Mouse (Mus musculus): Measurements from ENCODE around the gene Ndufb2. TPM values are rescaled to one million over a fixed set of nuclear protein-coding genes. Genes with fewer than 3 reads are reported as not detected.

The Ndufb2 gene
- 518 and 575 TPM in 2 replicates for polyA plus RNA-seq (2015; fragmentation: Nextera tagmentation; extraction: Ambion mirVana)

GRCm38 (mm10) chr6:39592401-39593214 lies at the start of gene Ndufb2:
Ndufb2 (plus strand) TSS chr6:39592574.
- Histone ChIP-seq H3K36me3 (ENCODE audit: insufficient read depth, low read length) (peaks cover 15% of the 10 kb centered on the region), H3K9me3 (replicated peaks; ENCODE audit: low read length) (no peaks in the 10 kb centered on the region), H3K4me2 (ENCODE audit: low read length) (peak within 1 kb of the TSS; percentile 79), H3K27ac (peak within 1 kb of the TSS; percentile 93), H3K9ac (ENCODE audit: low read depth, low read length) (peak within 1 kb of the TSS; percentile 77), H3K27me3 (ENCODE audit: insufficient read depth, low read length) (no peaks in the 10 kb centered on the region), H3K4me3 (replicated peaks; ENCODE audit: low read depth, low read length) (peak within 1 kb of the TSS; percentile 83), H3K4me1 (replicated peaks; ENCODE audit: insufficient read depth, low read length) (peaks cover 6% of the 10 kb centered on the region; the same call in 1 of the 2 replicates)
- under 1% methylated on average over 56 of the region's 56 CpGs for WGBS
- ATAC-seq (replicated peaks; ENCODE audit: low FRiP score, low read depth) (peak; percentile 99), DNase-seq (ENCODE audit: low spot score) (peak; percentile 96)
- TF ChIP-seq CTCF (IDR thresholded peaks at IDR 0.05; ENCODE audit: low read depth) = no peak

- Histone ChIP-seq H3K27ac (peak overlapping the region; percentile 88), H3K4me2 (ENCODE audit: low read length) (peak overlapping the region; percentile 35), H3K4me1 (replicated peaks; ENCODE audit: insufficient read depth, low read length) (peaks cover 46% of the 10 kb centered on the region), H3K9ac (ENCODE audit: low read depth, low read length) (peak overlapping the region; percentile 24; the same call in 1 of the 2 replicates), H3K9me3 (replicated peaks; ENCODE audit: low read length) (no peaks in the 10 kb centered on the region), H3K27me3 (ENCODE audit: insufficient read depth, low read length) (no peaks in the 10 kb centered on the region), H3K36me3 (ENCODE audit: insufficient read depth, low read length) (no peaks in the 10 kb centered on the region), H3K4me3 (replicated peaks; ENCODE audit: low read depth, low read length) (no peak overlapping the region)
- no peak for TF ChIP-seq CTCF (IDR thresholded peaks at IDR 0.05; ENCODE audit: low read depth)
- WGBS = 9% methylated on average over 15 of the region's 15 CpGs
- DNase-seq (ENCODE audit: low spot score) (peak; percentile 94), ATAC-seq (replicated peaks; ENCODE audit: low FRiP score, low read depth) (peak; percentile 88)
These were observed 49.5 kb upstream of the Ndufb2 start for GRCm38 (mm10) chr6:39542631-39543597.

GRCm38 (mm10) chr6:39543769-39544420 lies 48.5 kb upstream of the Ndufb2 start:
- ATAC-seq (replicated peaks; ENCODE audit: low FRiP score, low read depth) (no peak), DNase-seq (ENCODE audit: low spot score) (no peak)
- no peaks in the 10 kb centered on the region for H3K27me3 ChIP-seq (ENCODE audit: insufficient read depth, low read length)
- H3K36me3 ChIP-seq (ENCODE audit: insufficient read depth, low read length) = 0 out of 2 replicates have a peak, but pooled peaks cover 1% of the 10 kb centered on the region
- no peak overlapping the region for H3K4me3 ChIP-seq (replicated peaks; ENCODE audit: low read depth, low read length)
- peak overlapping the region; percentile 88 for H3K27ac ChIP-seq
- peaks cover 46% of the 10 kb centered on the region for H3K4me1 ChIP-seq (replicated peaks; ENCODE audit: insufficient read depth, low read length)
- no peak overlapping the region for H3K4me2 ChIP-seq (ENCODE audit: low read length)
- no peaks in the 10 kb centered on the region for H3K9me3 ChIP-seq (replicated peaks; ENCODE audit: low read length)
- TF ChIP-seq CTCF (IDR thresholded peaks at IDR 0.05; ENCODE audit: low read depth) = no peak
- WGBS = 35% methylated on average over 15 of the region's 15 CpGs
- no peak overlapping the region for H3K9ac ChIP-seq (ENCODE audit: low read depth, low read length)

- H3K4me1 ChIP-seq (replicated peaks; ENCODE audit: insufficient read depth, low read length) = peaks cover 34% of the 10 kb centered on the region
- 81% methylated on average over 7 of the region's 7 CpGs for WGBS
- DNase-seq (ENCODE audit: low spot score) (no peak), ATAC-seq (replicated peaks; ENCODE audit: low FRiP score, low read depth) (no peak)
- no peak for TF ChIP-seq CTCF (IDR thresholded peaks at IDR 0.05; ENCODE audit: low read depth)
- no peak overlapping the region for H3K9ac ChIP-seq (ENCODE audit: low read depth, low read length)
- H3K36me3 ChIP-seq (ENCODE audit: insufficient read depth, low read length) = 0 out of 2 replicates have a peak, but pooled peaks cover 4% of the 10 kb centered on the region
- no peak overlapping the region for H3K27ac ChIP-seq
- H3K4me2 ChIP-seq (ENCODE audit: low read length) = no peak overlapping the region
- no peaks in the 10 kb centered on the region for H3K27me3 ChIP-seq (ENCODE audit: insufficient read depth, low read length)
- no peaks in the 10 kb centered on the region for H3K9me3 ChIP-seq (replicated peaks; ENCODE audit: low read length)
- H3K4me3 ChIP-seq (replicated peaks; ENCODE audit: low read depth, low read length) = no peak overlapping the region
These were observed 46.9 kb upstream of the Ndufb2 start for GRCm38 (mm10) chr6:39545474-39545873.

GRCm38 (mm10) chr6:39548030-39548429 lies 44.3 kb upstream of the Ndufb2 start:
- Histone ChIP-seq H3K27me3 (ENCODE audit: insufficient read depth, low read length) (no peaks in the 10 kb centered on the region), H3K9me3 (replicated peaks; ENCODE audit: low read length) (no peaks in the 10 kb centered on the region), H3K4me3 (replicated peaks; ENCODE audit: low read depth, low read length) (no peak overlapping the region), H3K27ac (no peak overlapping the region), H3K4me1 (replicated peaks; ENCODE audit: insufficient read depth, low read length) (peaks cover 29% of the 10 kb centered on the region), H3K36me3 (ENCODE audit: insufficient read depth, low read length) (0 out of 2 replicates have a peak, but pooled peaks cover 4% of the 10 kb centered on the region), H3K4me2 (ENCODE audit: low read length) (no peak overlapping the region), H3K9ac (ENCODE audit: low read depth, low read length) (no peak overlapping the region)
- no peak for ATAC-seq (replicated peaks; ENCODE audit: low FRiP score, low read depth)
- no peak for DNase-seq (ENCODE audit: low spot score)
- TF ChIP-seq CTCF (IDR thresholded peaks at IDR 0.05; ENCODE audit: low read depth) = no peak
- WGBS = 68% methylated on average over 5 of the region's 5 CpGs

Data from kidney, postnatal 0 days (tissue).